Mouse (Mus musculus) CH12.LX (cell line): ENCODE results near the gene Ccdc85b. TPM values are rescaled to one million over a fixed set of nuclear protein-coding genes. Genes with fewer than 3 reads are reported as not detected.

Experiments used
- DNase-seq: peaks from one replicate; pipeline ENCODE4 v3.0.0-alpha.2; 2013; ENCODE audit errors: extremely low read depth
- H3K27ac ChIP-seq: 2 replicates; pipeline ENCODE4 v1.5.1; 2012; ENCODE audit warnings: low read depth, mild to moderate bottlenecking, control low read depth, moderate library complexity; ENCODE audit not compliant: insufficient read depth
- H3K27me3 ChIP-seq: replicated peaks from 2 replicates; pipeline ENCODE3; 2012; ENCODE audit warnings: inconsistent platforms
- H3K36me3 ChIP-seq, 2 experiments: replicated peaks in 1 of 2; 2 replicates each; pipeline versions ENCODE3 to v1.6.1; 2012; ENCODE audit warnings: inconsistent platforms in 1 of 2, low read length in 1 of 2, mild to moderate bottlenecking in 1 of 2, mixed read lengths in 1 of 2, moderate library complexity in 1 of 2; ENCODE audit not compliant: control insufficient read depth in 1 of 2, insufficient read depth in 1 of 2
- H3K4me1 ChIP-seq, 2 experiments: 2 replicates each; pipeline ENCODE4 v1.6.1; 2012; ENCODE audit warnings: inconsistent platforms in 1 of 2, moderate library complexity in 1 of 2; ENCODE audit not compliant: insufficient read depth in 2 of 2, control insufficient read depth in 1 of 2
- H3K4me2 ChIP-seq: 2 replicates; pipeline ENCODE4 v1.6.1; 2012; ENCODE audit warnings: low read depth, mild to moderate bottlenecking, control low read depth; ENCODE audit not compliant: poor library complexity, insufficient read depth, severe bottlenecking
- H3K4me3 ChIP-seq, 3 experiments: fragments of 150-350 bp in 1 of 3; sonication (generic) in 1 of 3; replicated peaks in 1 of 3; 2 replicates each; pipeline versions ENCODE3 to v1.5.1; 2011 to 2012; ENCODE audit warnings: low read depth in 2 of 3, low read length in 2 of 3, mild to moderate bottlenecking in 2 of 3, moderate library complexity in 2 of 3, control low read depth in 1 of 3, improper control_type of control experiment in 1 of 3, inconsistent platforms in 1 of 3, mixed read lengths in 1 of 3; ENCODE audit not compliant: poor library complexity in 1 of 3
- H3K79me2 ChIP-seq: replicated peaks from 2 replicates; pipeline ENCODE4 v1.6.1; 2012; ENCODE audit warnings: mild to moderate bottlenecking, moderate library complexity; ENCODE audit not compliant: control insufficient read depth, poor library complexity, insufficient read depth, severe bottlenecking; ENCODE audit errors: extremely low read depth
- H3K9ac ChIP-seq: 2 replicates; pipeline ENCODE4 v1.6.1; 2012; ENCODE audit warnings: low read depth, mild to moderate bottlenecking, control low read depth, moderate library complexity; ENCODE audit not compliant: insufficient read depth
- H3K9me3 ChIP-seq: replicated peaks from 2 replicates; pipeline ENCODE3; 2012; ENCODE audit warnings: low read length, inconsistent platforms, mixed read lengths
- BHLHE40 ChIP-seq: IDR thresholded peaks from 2 replicates; pipeline ENCODE4 v1.6.1; 2011; ENCODE audit warnings: mild to moderate bottlenecking, low read depth, low read length, improper control_type of control experiment
- CHD1 ChIP-seq: IDR thresholded peaks from 2 replicates; pipeline ENCODE4 v1.6.1; 2012; ENCODE audit warnings: low read depth, low read length, improper control_type of control experiment, inconsistent platforms
- CHD2 ChIP-seq: IDR thresholded peaks from 2 replicates; pipeline ENCODE4 v1.6.1; 2011; ENCODE audit warnings: low read length, improper control_type of control experiment
- CTCF ChIP-seq, 2 experiments: IDR thresholded peaks in 1 of 2; conservative IDR thresholded peaks in 1 of 2; 2 replicates each; pipeline ENCODE4 v1.5.1; 2011 to 2012; ENCODE audit warnings: low read depth in 2 of 2, low read length in 2 of 2, improper control_type of control experiment in 1 of 2, inconsistent platforms in 1 of 2, mild to moderate bottlenecking in 1 of 2, moderate library complexity in 1 of 2
- ELF1 ChIP-seq: IDR thresholded peaks from 2 replicates; pipeline ENCODE4 v1.6.1; 2014; ENCODE audit warnings: low read depth, mild to moderate bottlenecking, inconsistent platforms, low read length, improper control_type of control experiment
- ETS1 ChIP-seq: conservative IDR thresholded peaks from 2 replicates; pipeline ENCODE4 v1.6.1; 2012; ENCODE audit warnings: low read depth, mild to moderate bottlenecking, inconsistent platforms, low read length, improper control_type of control experiment, moderate library complexity
- JUN ChIP-seq: IDR thresholded peaks from 2 replicates; pipeline ENCODE4 v1.6.1; 2011; ENCODE audit warnings: low read depth, mild to moderate bottlenecking, low read length, improper control_type of control experiment, moderate library complexity; ENCODE audit not compliant: insufficient read depth
- JUND ChIP-seq: conservative IDR thresholded peaks from 2 replicates; pipeline ENCODE4 v1.6.1; 2011; ENCODE audit warnings: low read depth, low read length, improper control_type of control experiment
- KAT2A ChIP-seq: IDR thresholded peaks from 2 replicates; pipeline ENCODE4 v1.6.1; 2012; ENCODE audit warnings: low read length, improper control_type of control experiment, inconsistent platforms; ENCODE audit not compliant: insufficient replicate concordance
- MAZ ChIP-seq: IDR thresholded peaks from 2 replicates; pipeline ENCODE4 v1.6.1; 2012; ENCODE audit warnings: low read depth, mild to moderate bottlenecking, inconsistent platforms, low read length, improper control_type of control experiment, moderate library complexity
- MXI1 ChIP-seq: IDR thresholded peaks from 2 replicates; pipeline ENCODE4 v1.6.1; 2011; ENCODE audit warnings: mild to moderate bottlenecking, low read depth, low read length, improper control_type of control experiment
- NELFE ChIP-seq: IDR thresholded peaks from 2 replicates; pipeline ENCODE4 v1.6.1; 2011; ENCODE audit warnings: low read depth, low read length, improper control_type of control experiment
- NRF1 ChIP-seq: IDR thresholded peaks from 2 replicates; pipeline ENCODE4 v1.6.1; 2014; ENCODE audit warnings: low read depth, mild to moderate bottlenecking, inconsistent platforms, low read length, improper control_type of control experiment, moderate library complexity
- POLR2A ChIP-seq: IDR thresholded peaks from 2 replicates; pipeline ENCODE4 v1.6.1; 2011; ENCODE audit warnings: low read depth, mild to moderate bottlenecking, improper control_type of control experiment, low read length
- SIN3A ChIP-seq: IDR thresholded peaks from 2 replicates; pipeline ENCODE4 v1.6.1; 2012; ENCODE audit warnings: low read length, improper control_type of control experiment, inconsistent platforms
- SMC3 ChIP-seq: IDR thresholded peaks from 2 replicates; pipeline ENCODE4 v1.6.1; 2011; ENCODE audit warnings: low read depth, low read length, improper control_type of control experiment
- TBP ChIP-seq: conservative IDR thresholded peaks from 2 replicates; pipeline ENCODE4 v1.6.1; 2011; ENCODE audit warnings: low read depth, low read length, improper control_type of control experiment
- TCF12 ChIP-seq: IDR thresholded peaks from 2 replicates; pipeline ENCODE4 v1.6.1; 2014; ENCODE audit warnings: low read depth, mild to moderate bottlenecking, inconsistent platforms, low read length, improper control_type of control experiment
- USF2 ChIP-seq: conservative IDR thresholded peaks from 2 replicates; pipeline ENCODE4 v1.6.1; 2011; ENCODE audit warnings: low read depth, low read length, improper control_type of control experiment
- ZKSCAN1 ChIP-seq: IDR thresholded peaks from 2 replicates; pipeline ENCODE4 v1.6.1; 2012; ENCODE audit warnings: low read depth, inconsistent platforms, low read length, improper control_type of control experiment, borderline replicate concordance
- ZNF384 ChIP-seq: IDR thresholded peaks from 2 replicates; pipeline ENCODE4 v1.6.1; 2012; ENCODE audit warnings: low read depth, low read length, improper control_type of control experiment, inconsistent platforms
- dilution Hi-C: fragments of 300-500 bp; cut with MboI; formaldehyde crosslinking; loops from 2 replicates; pipeline ENCODE4 v1.14.3; 2020; ENCODE audit warnings: low sequenced_read_pairs; ENCODE audit not compliant: extremely low pct_unique_long_range_greater_than_20kb, extremely low pct_ligation_motif_present
- in situ Hi-C: fragments of 300-500 bp; cut with MboI; formaldehyde crosslinking; loops from 3 replicates; pipeline ENCODE4 v1.14.3; 2019; ENCODE audit warnings: low sequenced_read_pairs, low pct_ligation_motif_present, low pct_unique_long_range_greater_than_20kb, mixed read lengths
- polyA plus RNA-seq: library from polyadenylated mRNA; unstranded; fragments of >175 nt; gene quantifications from 2 replicates; pipeline ENCODE4 v1.2.1, GENCODE M21; 2012; ENCODE audit warnings: low read depth; ENCODE audit not compliant: insufficient read length
- total RNA-seq, 2 experiments: library from RNA; depleted of rRNA; stranded (reverse); fragments of 300-350 nt in 1 of 2; fragments of >200 nt in 1 of 2; gene quantifications; 2 replicates each; pipeline ENCODE4 v1.2.3; 2012 to 2014

Gene Ccdc85b
- total and polyA plus RNA-seq, 3 experiments, result 2.1 to 4.2 (median 4.1) TPM

GRCm38 (mm10) chr19:5485821-5486220 is 28.1 kb upstream of the Ccdc85b start:
- dilution Hi-C loops, result no loop called here

GRCm38 (mm10) chr19:5485371-5485770 is 27.7 kb upstream of the Ccdc85b start:
- no peak for DNase-seq
- no peaks in the 10 kb centered on the region for H3K9me3 ChIP-seq
- no peak overlapping the region for H3K4me2 ChIP-seq
- no peak overlapping the region for H3K27ac ChIP-seq
- no peak overlapping the region for H3K9ac ChIP-seq
- no peaks in the 10 kb centered on the region for H3K27me3 ChIP-seq
- H3K79me2 ChIP-seq, result no peaks in the 10 kb centered on the region
- H3K36me3 ChIP-seq, result peaks cover 29 to 55% of the 10 kb centered on the region in 2 experiments
- H3K4me3 ChIP-seq, result no peak overlapping the region
- TF ChIP-seq NELFE, result no peak
- TF ChIP-seq USF2, result no peak
- no peak for TF ChIP-seq NRF1
- H3K4me1 ChIP-seq, result peaks cover 2 to 21% of the 10 kb centered on the region in 2 experiments; a peak in 2 of 4 replicates
- in situ Hi-C loops, result no loop called here
- dilution Hi-C loops, result no loop called here

More at GRCm38 (mm10) chr19:5485821-5486220, 28.1 kb upstream of the Ccdc85b start:
- Histone ChIP-seq H3K36me3 (peaks cover 29 to 55% of the 10 kb centered on the region in 2 experiments), H3K79me2 (no peaks in the 10 kb centered on the region), H3K27me3 (no peaks in the 10 kb centered on the region), H3K4me2 (no peak overlapping the region), H3K4me1 (peaks cover 2 to 21% of the 10 kb centered on the region in 2 experiments; a peak in 2 of 4 replicates), H3K9me3 (no peaks in the 10 kb centered on the region), H3K9ac (no peak overlapping the region), H3K27ac (no peak overlapping the region), H3K4me3 (no peak overlapping the region)
- in situ Hi-C loops, result no loop called here
- DNase-seq, result no peak
- TF ChIP-seq TCF12, result no peak
- no peak for TF ChIP-seq SIN3A
- no peak for TF ChIP-seq BHLHE40
- TF ChIP-seq MXI1, result no peak
- no peak for TF ChIP-seq POLR2A
- no peak for TF ChIP-seq CHD1
- TF ChIP-seq USF2, result no peak
- TF ChIP-seq JUND, result no peak
- TF ChIP-seq ELF1, result no peak
- no peak for TF ChIP-seq ETS1
- TF ChIP-seq ZNF384, result no peak
- TF ChIP-seq JUN, result no peak
- no peak for TF ChIP-seq CHD2
- TF ChIP-seq ZKSCAN1, result no peak
- TF ChIP-seq SMC3, result no peak
- no peak for TF ChIP-seq CTCF (conservative IDR thresholded peaks at IDR 0.05 in 1 of 2, IDR thresholded peaks at IDR 0.05 in 1 of 2; ENCODE audit: low read depth in 2 of 2, low read length in 2 of 2)
- TF ChIP-seq KAT2A, result no peak
- no peak for TF ChIP-seq TBP
- no peak for TF ChIP-seq MAZ
